Mouse (Mus musculus) spleen, postnatal 36 days (tissue): ENCODE measurements around the gene Ccrl2.

Experiments
- DNase-seq, 2 experiments: peaks; one replicate each; pipeline ENCODE4 v3.0.0; 2022; ENCODE audit warnings: low spot score in 2 of 2, mixed read lengths in 1 of 2

Gene Ccrl2

GRCm38 (mm10) chr9:111056798-111057543, at the start of gene Ccrl2:
TSS of gene Ccrl2 (minus strand) at chr9:111057519.
- peak; percentile 67 to 80 for DNase-seq

- no peak for DNase-seq
Measured at GRCm38 (mm10) chr9:111103893-111104292, 46.6 kb upstream of the Ccrl2 start.

- no peak for DNase-seq
Measured at GRCm38 (mm10) chr9:111103293-111103692, 46.0 kb upstream of the Ccrl2 start.

- no peak for DNase-seq
Measured at GRCm38 (mm10) chr9:111100406-111100805, 43.1 kb upstream of the Ccrl2 start.

GRCm38 (mm10) chr9:111097543-111097942, 40.2 kb upstream of the Ccrl2 start:
- DNase-seq, result no peak

- DNase-seq, result peak in 1 of 2 experiments; percentile 15
Measured at GRCm38 (mm10) chr9:111096419-111097326, 39.4 kb upstream of the Ccrl2 start.

- no peak for DNase-seq
Measured at GRCm38 (mm10) chr9:111095710-111096109, 38.4 kb upstream of the Ccrl2 start.

GRCm38 (mm10) chr9:111094626-111095025, 37.3 kb upstream of the Ccrl2 start:
- no peak for DNase-seq

- peak; percentile 29 to 32 for DNase-seq
Measured at GRCm38 (mm10) chr9:111093094-111093493, 35.8 kb upstream of the Ccrl2 start.

GRCm38 (mm10) chr9:111092657-111093056, 35.3 kb upstream of the Ccrl2 start:
- no peak for DNase-seq

- no peak for DNase-seq
Measured at GRCm38 (mm10) chr9:111088886-111089285, 31.6 kb upstream of the Ccrl2 start.

- no peak for DNase-seq
Measured at GRCm38 (mm10) chr9:111087960-111088359, 30.6 kb upstream of the Ccrl2 start.

GRCm38 (mm10) chr9:111086995-111087606, 29.8 kb upstream of the Ccrl2 start:
- DNase-seq, result no peak

- no peak for DNase-seq
Measured at GRCm38 (mm10) chr9:111086137-111086536, 28.8 kb upstream of the Ccrl2 start.

- DNase-seq, result no peak
Measured at GRCm38 (mm10) chr9:111085329-111085728, 28.0 kb upstream of the Ccrl2 start.

- no peak for DNase-seq
Measured at GRCm38 (mm10) chr9:111081765-111082164, 24.4 kb upstream of the Ccrl2 start.

- DNase-seq, result no peak
Measured at GRCm38 (mm10) chr9:111080801-111081200, 23.5 kb upstream of the Ccrl2 start.

GRCm38 (mm10) chr9:111077745-111078144, 20.4 kb upstream of the Ccrl2 start:
- peak in 1 of 2 experiments; percentile 30 for DNase-seq

- DNase-seq, result no peak
Measured at GRCm38 (mm10) chr9:111072971-111073370, 15.7 kb upstream of the Ccrl2 start.

GRCm38 (mm10) chr9:111072175-111072574, 14.9 kb upstream of the Ccrl2 start:
- no peak for DNase-seq

GRCm38 (mm10) chr9:111070546-111070961, 13.2 kb upstream of the Ccrl2 start:
- peak; percentile 26 to 45 for DNase-seq

- DNase-seq, result no peak
Measured at GRCm38 (mm10) chr9:111067052-111067451, 9.7 kb upstream of the Ccrl2 start.
